Mouse (Mus musculus) intestine, postnatal 0 days (tissue): Measurements from ENCODE around the gene Nfix. TPM values are rescaled to one million over a fixed set of nuclear protein-coding genes. Genes with fewer than 3 reads are reported as not detected.

Source experiments
- ATAC-seq: fragments of 200-750 bp; cut with Nextera tagmentation; 2 replicates; pipeline ENCODE4 v1.8.0; 2017; ENCODE audit warnings: mild to moderate bottlenecking, moderate TSS enrichment, moderate library complexity
- H3K27ac ChIP-seq: fragments of 300-500 bp; sonication (generic); 2 replicates; pipeline ENCODE4 v1.5.1; 2014; ENCODE audit warnings: mild to moderate bottlenecking, low read depth, low read length, moderate library complexity
- H3K27me3 ChIP-seq: fragments of 300-500 bp; sonication (generic); replicated peaks from 2 replicates; pipeline ENCODE4 v1.6.1; 2014; ENCODE audit warnings: low read length, mixed read lengths; ENCODE audit not compliant: control insufficient read depth, insufficient read depth
- H3K36me3 ChIP-seq: fragments of 300-500 bp; sonication (generic); 2 replicates; pipeline ENCODE4 v1.6.1; 2014; ENCODE audit warnings: mild to moderate bottlenecking, moderate library complexity; ENCODE audit not compliant: control insufficient read depth, insufficient read depth
- H3K4me1 ChIP-seq: fragments of 300-500 bp; sonication (generic); replicated peaks from 2 replicates; pipeline ENCODE4 v1.6.1; 2014; ENCODE audit warnings: antibody characterized with exemption, low read length, mixed read lengths; ENCODE audit not compliant: control insufficient read depth, insufficient read depth
- H3K4me2 ChIP-seq: fragments of 300-500 bp; sonication (generic); replicated peaks from 2 replicates; pipeline ENCODE4 v1.6.1; 2014; ENCODE audit warnings: low read depth, mild to moderate bottlenecking, moderate library complexity
- H3K4me3 ChIP-seq: fragments of 300-500 bp; sonication (generic); 2 replicates; pipeline ENCODE4 v1.5.1; 2014; ENCODE audit warnings: low read depth, low read length
- H3K9ac ChIP-seq: fragments of 300-500 bp; sonication (generic); 2 replicates; pipeline ENCODE4 v1.6.1; 2014; ENCODE audit warnings: mild to moderate bottlenecking, low read depth, low read length
- H3K9me3 ChIP-seq: fragments of 300-500 bp; sonication (generic); 2 replicates; pipeline ENCODE4 v1.6.1; 2016; ENCODE audit warnings: mixed run types; ENCODE audit not compliant: control insufficient read depth
- CTCF ChIP-seq: sonication (generic); IDR thresholded peaks from 2 replicates; pipeline ENCODE4 v1.5.1; 2016; ENCODE audit warnings: low read depth, mild to moderate bottlenecking, control low read depth, antibody characterized with exemption, moderate library complexity
- WGBS: fragments of 180-500 bp; shearing (Covaris S2); extraction: QIAGEN DNeasy Blood & Tissue Kit; methylation state at CpG from one replicate; pipeline ENCODE4 v1.1.7; 2014; 5-methylcytosine and 5-hydroxymethylcytosine counted together
- polyA plus RNA-seq: library from polyadenylated mRNA; unstranded; fragments of >200 nt; fragmentation: Nextera tagmentation; extraction: Ambion mirVana; gene quantifications from 2 replicates; pipeline ENCODE4 v1.2.1, GENCODE M21; 2015

Gene Nfix
- polyA plus RNA-seq, 1 experiment from 2014 or later = 12.0 TPM

DNA sequence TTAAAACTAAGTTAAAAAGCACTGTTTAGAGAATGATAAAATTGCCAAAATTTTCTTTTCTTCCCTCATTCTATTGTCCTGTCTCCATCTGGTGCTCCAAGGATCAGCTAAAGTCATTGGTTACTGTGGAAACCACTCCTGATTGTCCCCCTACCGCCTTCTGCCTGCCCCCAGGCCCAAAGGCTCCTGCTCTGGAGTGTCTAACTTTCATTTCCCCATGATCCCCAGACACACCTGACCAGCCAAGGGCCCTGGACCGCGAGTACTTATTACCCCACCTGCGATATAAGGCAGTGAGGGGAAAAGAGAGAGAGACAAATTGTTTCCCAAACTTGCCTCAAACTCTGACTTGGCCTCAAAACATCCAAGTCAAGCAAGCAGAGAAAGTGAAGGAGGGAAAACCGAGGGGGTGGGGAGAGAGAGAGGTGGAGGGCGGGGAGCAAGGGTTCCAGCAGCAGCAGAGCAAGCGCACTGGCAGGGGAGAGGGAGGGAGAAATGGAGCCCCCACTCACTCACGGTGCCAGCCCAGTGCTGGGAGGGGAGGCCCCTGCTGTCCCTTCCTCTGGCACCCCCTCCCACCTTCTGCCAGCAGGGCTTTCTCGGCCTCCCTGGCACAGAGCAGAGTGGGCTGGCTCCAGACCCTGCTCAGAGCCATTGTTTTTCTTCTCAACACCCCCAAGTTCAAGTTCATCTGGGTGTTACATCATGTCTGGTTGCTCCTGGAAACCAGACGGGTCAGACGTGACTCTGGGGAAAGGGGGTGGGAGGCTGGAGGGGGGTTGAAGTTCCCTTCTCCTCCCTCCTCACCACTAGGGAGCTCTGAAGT, 88.0 kb downstream of the Nfix start:
- ATAC-seq = 0 out of 2 replicates have a peak, but pooled peaks have one; percentile 14
- no peaks in the 10 kb centered on the region for H3K9me3 ChIP-seq
- no peak overlapping the region for H3K4me2 ChIP-seq
- H3K4me1 ChIP-seq = no peaks in the 10 kb centered on the region
- H3K9ac ChIP-seq = no peak overlapping the region
- H3K4me3 ChIP-seq = no peak overlapping the region
- 33% methylated on average over 10 of the region's 11 CpGs for WGBS
- H3K27ac ChIP-seq = no peak overlapping the region
- H3K27me3 ChIP-seq = peaks cover 42% of the 10 kb centered on the region
- TF ChIP-seq CTCF = peak; percentile 33; the same call in 1 of the 2 replicates
- peaks cover 9% of the 10 kb centered on the region; the same call in 1 of the 2 replicates for H3K36me3 ChIP-seq

DNA sequence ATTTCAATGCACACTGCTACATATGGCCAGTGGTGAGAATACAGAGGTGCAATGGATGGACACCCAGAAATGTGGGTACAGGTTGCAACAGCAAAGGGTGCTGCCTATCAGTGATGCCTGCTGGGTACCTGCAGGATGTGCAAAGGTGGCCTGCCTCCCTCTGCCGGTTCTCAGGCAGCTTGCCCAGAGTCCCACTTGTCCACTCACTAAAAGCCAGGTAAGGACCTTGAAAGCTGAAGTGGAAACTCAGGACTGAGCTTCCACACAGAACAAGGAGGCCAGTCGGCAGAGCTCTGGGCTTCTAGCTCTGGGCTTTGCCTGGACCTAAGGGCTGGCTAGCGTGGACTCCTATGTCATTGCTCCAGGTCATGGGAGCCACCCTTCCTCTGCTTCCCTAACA, 88.8 kb downstream of the Nfix start:
- Histone ChIP-seq H3K27me3 (peaks cover 44% of the 10 kb centered on the region), H3K27ac (no peak overlapping the region), H3K4me2 (no peak overlapping the region), H3K4me3 (no peak overlapping the region), H3K9ac (no peak overlapping the region), H3K9me3 (no peaks in the 10 kb centered on the region), H3K4me1 (no peaks in the 10 kb centered on the region), H3K36me3 (peaks cover 9% of the 10 kb centered on the region; the same call in 1 of the 2 replicates)
- TF ChIP-seq CTCF = no peak
- 66% methylated on average over 3 of the region's 3 CpGs for WGBS
- no peak for ATAC-seq

DNA sequence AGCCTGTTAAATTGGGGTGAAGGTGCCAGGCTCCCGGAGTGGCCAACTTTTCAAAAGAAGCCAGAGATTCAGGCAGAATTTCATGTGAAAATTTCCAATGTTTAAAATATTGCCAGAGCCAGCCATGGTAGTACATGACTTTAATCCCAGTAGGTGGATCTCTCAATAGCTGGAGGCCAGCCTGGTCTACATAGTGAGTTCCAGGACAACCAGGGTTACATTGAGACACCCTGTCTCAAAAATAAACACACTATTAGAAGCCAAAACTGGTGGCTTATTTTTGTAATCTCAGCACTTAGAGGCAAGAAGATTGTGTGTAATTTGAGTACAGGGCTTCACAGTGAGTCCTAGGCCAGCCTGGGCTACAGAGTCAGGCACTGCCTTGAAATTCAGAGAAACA, 90.2 kb downstream of the Nfix start:
- Histone ChIP-seq H3K9ac (no peak overlapping the region), H3K4me3 (no peak overlapping the region), H3K27me3 (peaks cover 47% of the 10 kb centered on the region), H3K27ac (no peak overlapping the region), H3K9me3 (no peaks in the 10 kb centered on the region), H3K4me2 (no peak overlapping the region), H3K36me3 (peaks cover 9% of the 10 kb centered on the region; the same call in 1 of the 2 replicates), H3K4me1 (0 out of 2 replicates have a peak, but pooled peaks cover 3% of the 10 kb centered on the region)
- no peak for ATAC-seq
- no peak for TF ChIP-seq CTCF
- WGBS = 100% methylated on average over 1 of the region's 1 CpGs

DNA sequence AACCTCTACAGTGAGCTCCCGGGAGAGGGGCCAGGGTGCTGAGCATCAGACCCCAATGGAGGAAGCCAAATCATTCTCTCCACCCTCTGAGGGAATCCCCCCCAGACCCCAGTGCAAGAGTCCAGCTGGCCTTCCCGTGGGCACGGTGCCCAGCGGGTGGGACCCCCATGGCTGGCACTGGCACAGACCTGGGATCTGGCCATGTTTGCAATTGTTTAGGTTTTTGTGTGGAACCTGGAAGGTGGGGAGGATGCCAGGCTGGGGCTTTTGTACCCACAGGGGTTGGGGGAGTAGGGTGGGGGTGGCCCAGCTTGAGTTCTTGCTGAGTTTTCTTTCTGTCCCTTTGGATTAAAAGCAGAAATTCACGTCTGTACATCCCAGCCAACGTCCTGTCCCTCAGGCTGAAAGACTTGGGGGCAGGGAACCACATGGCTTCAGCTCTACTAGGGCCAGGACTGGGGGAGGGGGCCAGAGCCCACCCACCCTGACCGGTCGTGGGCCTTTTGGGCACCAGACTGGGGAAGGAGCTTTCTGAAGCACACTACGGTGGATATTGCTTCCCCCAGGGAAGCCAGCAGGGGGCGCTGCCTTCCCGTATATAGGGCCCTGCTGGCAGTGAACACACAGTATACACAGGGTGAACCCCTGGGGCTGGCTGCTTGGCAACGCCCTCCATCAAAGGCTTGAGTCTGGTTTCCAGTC, 91.2 kb downstream of the Nfix start:
- WGBS = 19% methylated on average over 12 of the region's 12 CpGs
- Histone ChIP-seq H3K9ac (no peak overlapping the region), H3K4me3 (no peak overlapping the region), H3K36me3 (peaks cover 9% of the 10 kb centered on the region; the same call in 1 of the 2 replicates), H3K9me3 (no peaks in the 10 kb centered on the region), H3K27me3 (peaks cover 52% of the 10 kb centered on the region), H3K4me2 (no peak overlapping the region), H3K4me1 (0 out of 2 replicates have a peak, but pooled peaks cover 7% of the 10 kb centered on the region), H3K27ac (no peak overlapping the region)
- peak; percentile 68 for ATAC-seq
- peak; percentile 98 for TF ChIP-seq CTCF

DNA sequence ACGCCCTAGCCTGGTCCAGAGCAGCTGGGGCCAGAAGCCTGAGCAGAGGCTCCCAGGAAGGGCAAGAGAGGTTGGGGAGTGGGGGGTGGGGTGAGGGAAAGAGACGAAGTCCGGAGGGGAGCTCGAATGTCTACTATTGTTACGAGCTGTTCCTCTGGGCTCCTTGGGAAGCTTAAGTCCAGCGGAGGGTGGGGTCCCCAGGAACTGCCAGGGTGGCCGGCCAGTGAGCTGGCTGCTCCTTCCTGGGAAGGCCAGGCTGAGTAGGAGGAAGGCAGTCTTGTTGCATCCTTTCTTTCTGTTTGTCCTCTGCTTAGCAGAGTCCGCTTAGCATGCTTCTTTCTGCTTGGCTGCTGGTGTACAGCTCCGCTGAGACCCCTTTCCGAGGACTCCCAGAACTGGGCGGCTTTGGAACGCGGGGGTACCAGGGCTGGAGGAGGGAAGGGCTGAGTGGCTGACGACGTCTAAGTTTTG, 92.0 kb downstream of the Nfix start:
- peaks cover 9% of the 10 kb centered on the region; the same call in 1 of the 2 replicates for H3K36me3 ChIP-seq
- 24% methylated on average over 15 of the region's 15 CpGs for WGBS
- peak overlapping the region; percentile 21 for H3K4me3 ChIP-seq
- H3K4me1 ChIP-seq = 0 out of 2 replicates have a peak, but pooled peaks cover 7% of the 10 kb centered on the region
- H3K4me2 ChIP-seq = peak overlapping the region; percentile 59
- TF ChIP-seq CTCF = no peak
- H3K9me3 ChIP-seq = no peaks in the 10 kb centered on the region
- no peak for ATAC-seq
- H3K9ac ChIP-seq = no peak overlapping the region
- peaks cover 60% of the 10 kb centered on the region for H3K27me3 ChIP-seq
- no peak overlapping the region; the same call in 1 of the 2 replicates for H3K27ac ChIP-seq
